Mouse (Mus musculus) liver, adult (tissue): Measurements from ENCODE around the gene Cntn5.

Experiments
- GATA4 ChIP-seq: IDR thresholded peaks from 2 replicates; pipeline ENCODE4 v1.6.1; 2014; ENCODE audit warnings: mild to moderate bottlenecking, low read length; ENCODE audit not compliant: insufficient replicate concordance

Gene Cntn5

GRCm38 (mm10) chr9:9647361-9647760 lies 1257.2 kb downstream of the Cntn5 start:
- no peak for TF ChIP-seq GATA4

DNA sequence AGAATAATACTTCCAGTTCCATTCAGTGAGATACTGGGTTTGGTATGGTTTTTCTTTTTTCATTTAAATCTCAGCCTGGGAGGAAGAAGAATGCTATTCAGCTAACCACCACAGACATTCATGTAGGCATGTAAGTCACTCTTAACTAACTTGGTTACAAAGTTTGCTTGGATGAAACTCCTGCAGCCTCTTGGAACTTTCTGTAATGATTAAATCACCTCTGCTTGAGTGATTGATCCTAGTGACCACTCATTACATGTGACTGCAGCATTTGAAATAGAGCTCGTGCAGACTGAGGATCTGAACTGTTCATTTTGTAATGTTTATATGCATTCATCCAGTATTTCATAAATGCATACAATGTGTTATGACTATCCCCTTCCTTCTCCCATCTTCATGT lies 1258.3 kb downstream of the Cntn5 start:
- TF ChIP-seq GATA4, result no peak
